Mouse (Mus musculus): ENCODE results near the gene Mxd1. TPM values are rescaled to one million over a fixed set of nuclear protein-coding genes. Genes with fewer than 3 reads are reported as not detected.

The Mxd1 gene
- polyA plus RNA-seq, 1 experiment, result 2.9 TPM

- TF ChIP-seq MYOD1 (IDR thresholded peaks at IDR 0.05; ENCODE audit: control insufficient read depth in 1 of 3, insufficient read length in 2 of 3, low read depth in 2 of 3), result peak in 1 of 3 experiments; percentile 9
- TF ChIP-seq POLR2A (IDR thresholded peaks at IDR 0.05; ENCODE audit: insufficient read length, low read depth), result peak; percentile 83
- peak in 1 of 3 experiments; percentile 36 for TF ChIP-seq MYOG (IDR thresholded peaks at IDR 0.05; ENCODE audit: control insufficient read depth in 1 of 3, insufficient read depth in 1 of 3, insufficient read length in 2 of 3, low read depth in 2 of 3)
- TF ChIP-seq REST (IDR thresholded peaks at IDR 0.05; ENCODE audit: insufficient read depth, insufficient read length), result no peak
- TF ChIP-seq TCF3 (IDR thresholded peaks at IDR 0.05; ENCODE audit: insufficient read length, low read depth), result no peak
- TF ChIP-seq POLR2AphosphoS2 (IDR thresholded peaks at IDR 0.05; ENCODE audit: insufficient read length, low read depth), result peak; percentile 89
- peaks cover 22% of the 10 kb centered on the region for H3K36me3 ChIP-seq (ENCODE audit: control insufficient read depth, insufficient read depth)
Observed at GRCm38 (mm10) chr6:86683872-86684654, 15.1 kb upstream of the Mxd1 start, which contains the start of gene Snrnp27. Snrnp27 (minus strand) TSS chr6:86684522.

DNA sequence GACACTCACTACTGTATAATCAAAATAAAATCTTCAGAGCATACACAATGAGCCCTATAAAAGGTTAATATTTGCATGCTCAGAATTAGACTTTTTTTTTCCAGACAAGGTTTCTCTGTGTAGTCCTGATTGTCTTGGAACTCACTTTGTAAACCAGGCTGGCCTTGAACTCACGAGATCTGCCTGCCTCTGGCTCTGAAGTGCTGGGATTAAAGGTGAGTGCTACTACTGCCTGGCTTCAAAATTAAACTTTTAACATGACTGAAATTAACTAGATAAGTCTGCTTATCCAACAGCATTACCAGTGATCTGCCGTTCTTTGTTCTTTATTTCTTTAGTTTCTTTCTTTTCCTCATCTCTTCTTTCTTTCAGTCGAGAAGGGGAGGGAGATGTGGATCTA is 12.3 kb upstream of the Mxd1 start:
- Histone ChIP-seq H3K36me3 (ENCODE audit: control insufficient read depth, insufficient read depth) (peaks cover 42% of the 10 kb centered on the region), H3ac (ENCODE audit: control insufficient read depth, insufficient read length) (no peak overlapping the region), H3K79me2 (ENCODE audit: control insufficient read depth, insufficient read depth) (peaks cover 16% of the 10 kb centered on the region), H3K4me3 (no peak overlapping the region), H3K4me2 (ENCODE audit: low read depth) (no peak overlapping the region), H3K27me3 (ENCODE audit: control insufficient read depth, insufficient read depth, insufficient read length) (no peaks in the 10 kb centered on the region)
- TF ChIP-seq E2F4 (IDR thresholded peaks at IDR 0.05; ENCODE audit: insufficient read depth) (no peak), MYOD1 (IDR thresholded peaks at IDR 0.05; ENCODE audit: control insufficient read depth in 1 of 3, insufficient read length in 2 of 3, low read depth in 2 of 3) (no peak), MYOG (IDR thresholded peaks at IDR 0.05; ENCODE audit: control insufficient read depth in 1 of 3, insufficient read depth in 1 of 3, insufficient read length in 2 of 3, low read depth in 2 of 3) (no peak), SRF (IDR thresholded peaks at IDR 0.05; ENCODE audit: control insufficient read depth, insufficient read length, low read depth) (no peak), POLR2AphosphoS2 (IDR thresholded peaks at IDR 0.05; ENCODE audit: insufficient read length, low read depth) (no peak), USF1 (IDR thresholded peaks at IDR 0.05; ENCODE audit: low read depth) (no peak), MAX (IDR thresholded peaks at IDR 0.05; ENCODE audit: low read depth) (no peak), TCF3 (IDR thresholded peaks at IDR 0.05; ENCODE audit: insufficient read length, low read depth) (no peak), CEBPB (IDR thresholded peaks at IDR 0.05; ENCODE audit: insufficient read depth, poor library complexity, severe bottlenecking) (no peak), REST (IDR thresholded peaks at IDR 0.05; ENCODE audit: insufficient read depth, insufficient read length) (no peak), TCF12 (IDR thresholded peaks at IDR 0.05; ENCODE audit: insufficient read depth, poor library complexity, severe bottlenecking) (no peak), POLR2A (IDR thresholded peaks at IDR 0.05; ENCODE audit: insufficient read length, low read depth) (no peak)

More at GRCm38 (mm10) chr6:86683872-86684654, 15.1 kb upstream of the Mxd1 start, which contains the start of gene Snrnp27:
- Histone ChIP-seq H3K27me3 (ENCODE audit: control insufficient read depth, insufficient read depth, insufficient read length) (no peaks in the 10 kb centered on the region), H3ac (ENCODE audit: control insufficient read depth, insufficient read length) (peak within 1 kb of the TSS; percentile 40), H3K4me2 (ENCODE audit: low read depth) (peak within 1 kb of the TSS; percentile 92), H3K79me2 (ENCODE audit: control insufficient read depth, insufficient read depth) (peaks cover 16% of the 10 kb centered on the region), H3K4me3 (peak within 1 kb of the TSS; percentile 77)

GRCm38 (mm10) chr6:86678341-86678740 is 9.4 kb upstream of the Mxd1 start:
- Histone ChIP-seq H3K79me2 (ENCODE audit: control insufficient read depth, insufficient read depth) (peaks cover 7% of the 10 kb centered on the region), H3ac (ENCODE audit: control insufficient read depth, insufficient read length) (no peak overlapping the region), H3K4me2 (ENCODE audit: low read depth) (no peak overlapping the region), H3K4me3 (no peak overlapping the region), H3K27me3 (ENCODE audit: control insufficient read depth, insufficient read depth, insufficient read length) (no peaks in the 10 kb centered on the region), H3K36me3 (ENCODE audit: control insufficient read depth, insufficient read depth) (peaks cover 57% of the 10 kb centered on the region)
- no peak for TF ChIP-seq POLR2AphosphoS2 (IDR thresholded peaks at IDR 0.05; ENCODE audit: insufficient read length, low read depth)
- no peak for TF ChIP-seq MYOD1 (IDR thresholded peaks at IDR 0.05; ENCODE audit: control insufficient read depth in 1 of 3, insufficient read length in 2 of 3, low read depth in 2 of 3)
- TF ChIP-seq SRF (IDR thresholded peaks at IDR 0.05; ENCODE audit: control insufficient read depth, insufficient read length, low read depth), result no peak
- no peak for TF ChIP-seq TCF3 (IDR thresholded peaks at IDR 0.05; ENCODE audit: insufficient read length, low read depth)
- TF ChIP-seq E2F4 (IDR thresholded peaks at IDR 0.05; ENCODE audit: insufficient read depth), result no peak
- TF ChIP-seq POLR2A (IDR thresholded peaks at IDR 0.05; ENCODE audit: insufficient read length, low read depth), result no peak
- no peak for TF ChIP-seq MAX (IDR thresholded peaks at IDR 0.05; ENCODE audit: low read depth)
- no peak for TF ChIP-seq MYOG (IDR thresholded peaks at IDR 0.05; ENCODE audit: control insufficient read depth in 1 of 3, insufficient read depth in 1 of 3, insufficient read length in 2 of 3, low read depth in 2 of 3)
- no peak for TF ChIP-seq TCF12 (IDR thresholded peaks at IDR 0.05; ENCODE audit: insufficient read depth, poor library complexity, severe bottlenecking)

GRCm38 (mm10) chr6:86670873-86671272 is 1.9 kb upstream of the Mxd1 start:
- H3K4me2 ChIP-seq (ENCODE audit: low read depth), result no peak overlapping the region
- H3K27me3 ChIP-seq (ENCODE audit: control insufficient read depth, insufficient read depth, insufficient read length), result no peaks in the 10 kb centered on the region
- H3ac ChIP-seq (ENCODE audit: control insufficient read depth, insufficient read length), result no peak overlapping the region
- no peak overlapping the region for H3K4me3 ChIP-seq
- TF ChIP-seq USF1 (IDR thresholded peaks at IDR 0.05; ENCODE audit: low read depth) (no peak), MAX (IDR thresholded peaks at IDR 0.05; ENCODE audit: low read depth) (no peak), E2F4 (IDR thresholded peaks at IDR 0.05; ENCODE audit: insufficient read depth) (no peak), MYOG (IDR thresholded peaks at IDR 0.05; ENCODE audit: control insufficient read depth in 1 of 3, insufficient read depth in 1 of 3, insufficient read length in 2 of 3, low read depth in 2 of 3) (no peak), SRF (IDR thresholded peaks at IDR 0.05; ENCODE audit: control insufficient read depth, insufficient read length, low read depth) (no peak), MYOD1 (IDR thresholded peaks at IDR 0.05; ENCODE audit: control insufficient read depth in 1 of 3, insufficient read length in 2 of 3, low read depth in 2 of 3) (no peak), POLR2AphosphoS2 (IDR thresholded peaks at IDR 0.05; ENCODE audit: insufficient read length, low read depth) (no peak), CEBPB (IDR thresholded peaks at IDR 0.05; ENCODE audit: insufficient read depth, poor library complexity, severe bottlenecking) (no peak), REST (IDR thresholded peaks at IDR 0.05; ENCODE audit: insufficient read depth, insufficient read length) (no peak), POLR2A (IDR thresholded peaks at IDR 0.05; ENCODE audit: insufficient read length, low read depth) (no peak), TCF3 (IDR thresholded peaks at IDR 0.05; ENCODE audit: insufficient read length, low read depth) (no peak), TCF12 (IDR thresholded peaks at IDR 0.05; ENCODE audit: insufficient read depth, poor library complexity, severe bottlenecking) (no peak)
- peaks cover 30% of the 10 kb centered on the region for H3K36me3 ChIP-seq (ENCODE audit: control insufficient read depth, insufficient read depth)
- H3K79me2 ChIP-seq (ENCODE audit: control insufficient read depth, insufficient read depth), result no peaks in the 10 kb centered on the region
